Mouse (Mus musculus): ENCODE data around the gene C2cd4b.

C2cd4b gene

DNA sequence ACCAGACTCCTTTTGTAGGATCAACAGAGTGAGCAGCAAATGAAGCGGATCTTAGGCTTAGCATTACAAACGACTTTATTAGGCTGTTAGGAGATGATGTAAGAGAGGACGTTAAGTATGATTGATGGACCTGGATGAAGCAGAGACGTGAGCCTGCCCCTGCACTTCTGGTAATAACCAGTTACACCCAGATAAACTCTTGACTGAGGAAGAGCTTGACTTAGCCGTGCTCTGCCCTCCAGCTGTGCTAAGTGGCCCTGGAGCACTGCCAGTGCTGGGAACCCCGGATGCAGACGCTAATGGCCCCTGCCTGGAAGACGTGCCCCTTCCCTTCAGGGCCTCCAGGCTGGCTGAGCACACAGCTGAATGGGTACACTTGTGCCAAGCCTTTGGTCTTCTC is 19.3 kb downstream of the C2cd4b start:
- DNase-seq: no peak

DNA sequence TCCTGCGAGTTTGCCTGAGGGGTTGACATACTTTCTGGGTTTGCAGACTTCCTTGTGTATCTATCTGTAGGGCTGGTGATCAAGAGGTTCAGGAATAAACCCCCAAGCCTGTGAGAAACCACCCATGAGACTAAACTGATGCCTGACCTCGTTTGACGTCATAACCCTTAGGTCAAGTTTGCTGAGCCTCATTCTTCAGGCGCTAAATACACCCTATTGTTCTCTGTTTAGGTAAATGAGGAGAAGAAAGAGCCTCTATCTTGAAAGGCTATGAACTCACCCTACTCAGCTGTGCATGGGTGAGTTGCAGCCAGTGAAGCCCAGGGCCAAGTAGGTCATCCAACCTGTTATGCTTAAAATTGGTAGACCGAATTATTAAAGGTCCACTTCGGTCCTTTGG is 23.5 kb downstream of the C2cd4b start:
- no peak for DNase-seq

DNA sequence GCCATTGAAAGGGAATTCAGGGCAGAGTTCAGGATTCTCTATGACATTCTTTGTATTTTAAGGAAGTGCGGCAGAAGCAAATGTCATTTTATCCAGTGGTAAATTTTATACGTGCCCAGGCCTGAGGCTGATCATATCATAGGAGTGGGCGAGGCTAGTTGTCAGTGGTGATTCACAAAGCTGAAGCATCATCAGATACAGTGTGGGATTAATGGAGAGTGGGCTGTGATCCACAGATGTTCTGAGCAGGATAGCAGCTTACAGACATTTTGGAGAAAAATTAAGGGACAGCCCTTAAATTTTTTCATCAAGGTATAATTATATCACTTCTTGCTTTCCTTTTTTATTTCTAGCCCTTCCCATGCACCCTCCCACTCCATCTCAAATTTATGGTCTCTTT is 24.2 kb downstream of the C2cd4b start:
- DNase-seq: no peak

DNA sequence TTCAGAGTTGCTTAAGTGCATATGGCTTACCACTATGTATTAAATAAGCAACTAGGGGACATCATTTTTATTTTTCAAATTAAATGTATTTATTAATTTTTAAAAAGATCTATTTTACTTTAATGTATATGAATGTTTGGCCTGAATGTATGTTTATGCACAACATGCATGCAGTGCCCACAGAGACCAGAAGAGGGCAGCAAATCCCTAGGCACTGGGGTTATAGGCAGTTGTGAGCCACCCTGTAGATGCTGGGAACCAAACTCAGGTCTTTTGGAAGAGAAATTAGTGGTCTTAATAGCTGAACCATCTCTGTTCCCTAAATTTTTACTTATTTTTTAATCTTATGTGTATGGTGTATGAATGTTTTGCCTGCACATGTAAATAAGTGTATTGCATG is 24.7 kb downstream of the C2cd4b start:
- no peak for DNase-seq

DNA sequence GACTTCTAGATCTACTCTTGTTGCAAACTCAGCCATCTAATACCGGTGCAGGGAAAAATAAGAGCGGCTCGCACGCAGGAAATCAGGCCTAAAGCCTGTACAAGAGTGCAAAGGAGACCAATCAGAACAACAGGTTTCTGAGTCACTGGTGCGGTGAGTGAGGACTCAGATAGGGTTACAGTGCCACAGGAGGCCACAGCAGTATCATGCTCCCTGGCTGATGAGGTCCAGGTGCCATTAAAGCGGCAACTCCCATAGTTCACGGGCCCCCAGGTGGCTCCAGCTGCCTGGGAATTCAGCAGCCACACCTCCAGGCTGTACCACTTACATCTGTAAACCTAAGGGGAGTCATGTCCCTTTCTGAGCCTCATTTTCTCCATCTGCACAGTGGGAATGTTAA is 27.1 kb downstream of the C2cd4b start:
- no peak for DNase-seq

DNA sequence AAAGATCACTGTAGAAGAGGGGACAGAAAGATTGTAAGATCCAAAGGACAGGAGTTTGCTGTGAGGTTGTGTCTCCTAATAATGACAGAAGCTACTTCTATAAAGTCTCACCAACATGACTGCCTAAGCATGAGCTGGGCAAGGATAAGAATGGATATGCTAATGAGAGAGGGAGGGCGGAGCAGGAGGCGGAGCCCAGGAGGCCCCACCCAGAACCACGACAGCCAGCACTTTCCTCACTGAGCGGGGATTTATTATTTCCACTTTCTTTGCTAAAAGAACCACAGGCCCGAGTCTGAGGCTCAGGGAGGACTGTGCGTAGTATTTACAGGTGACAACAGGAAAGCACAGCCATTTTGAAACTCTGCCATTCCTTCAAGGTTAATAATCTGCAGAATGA is 28.4 kb downstream of the C2cd4b start:
- DNase-seq: no peak

DNA sequence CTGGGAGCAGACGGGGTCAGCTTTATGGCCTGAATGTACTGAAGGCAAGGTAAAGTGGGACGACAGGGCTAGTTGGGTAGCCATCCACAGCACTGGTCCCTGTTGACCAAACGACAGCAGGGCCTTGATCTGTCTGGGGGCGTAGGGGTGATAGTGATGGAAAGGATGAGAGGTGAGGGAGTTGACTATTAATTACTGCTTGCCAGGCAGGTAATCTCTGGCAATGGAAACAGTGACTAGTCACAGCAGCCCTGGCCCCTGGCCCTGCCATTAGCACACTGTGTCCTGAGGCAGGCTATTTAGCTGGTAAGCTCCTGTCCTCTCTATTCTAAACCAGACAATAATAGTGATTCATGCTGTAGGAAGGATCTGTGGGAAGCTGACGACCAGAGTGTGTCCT is 33.2 kb downstream of the C2cd4b start:
- DNase-seq: no peak

DNA sequence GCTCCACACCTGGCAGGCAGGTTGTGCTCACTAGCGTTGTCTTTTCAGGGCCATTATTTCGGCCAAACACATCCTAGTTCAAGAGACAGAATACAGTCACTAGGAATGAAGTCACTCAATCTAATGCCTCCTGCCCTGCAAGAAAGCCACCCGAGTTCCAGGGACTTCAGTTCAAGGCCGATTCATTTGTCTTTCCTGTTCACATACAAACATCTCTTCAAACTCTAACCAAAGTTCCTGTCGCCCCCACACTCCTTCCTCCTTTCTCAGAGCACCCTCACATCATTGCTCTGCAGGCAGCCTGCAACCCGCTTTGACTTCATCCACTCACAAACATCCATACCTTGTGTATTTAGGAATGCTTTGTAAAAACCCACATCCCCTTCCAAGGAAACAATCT is 34.3 kb downstream of the C2cd4b start:
- DNase-seq: no peak

DNA sequence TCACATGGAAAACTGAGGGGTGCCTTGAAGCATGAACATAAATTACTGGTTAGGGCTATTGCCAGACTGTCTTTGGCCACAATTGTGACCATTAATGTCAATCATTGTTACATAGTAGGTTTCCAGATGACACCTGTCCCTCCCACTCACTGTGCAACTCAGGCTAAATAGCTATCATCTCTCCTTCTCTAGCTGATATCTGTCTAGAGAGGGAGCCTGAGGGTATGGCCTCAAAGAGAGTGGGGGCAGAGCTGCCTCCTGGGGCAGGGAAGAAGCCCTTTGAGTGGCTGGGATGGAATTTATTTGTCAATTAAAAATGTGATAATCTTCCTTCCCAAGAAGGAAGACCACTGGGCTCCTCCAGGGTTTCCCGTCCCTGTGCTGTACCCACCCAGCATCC is 35.0 kb downstream of the C2cd4b start:
- no peak for DNase-seq

DNA sequence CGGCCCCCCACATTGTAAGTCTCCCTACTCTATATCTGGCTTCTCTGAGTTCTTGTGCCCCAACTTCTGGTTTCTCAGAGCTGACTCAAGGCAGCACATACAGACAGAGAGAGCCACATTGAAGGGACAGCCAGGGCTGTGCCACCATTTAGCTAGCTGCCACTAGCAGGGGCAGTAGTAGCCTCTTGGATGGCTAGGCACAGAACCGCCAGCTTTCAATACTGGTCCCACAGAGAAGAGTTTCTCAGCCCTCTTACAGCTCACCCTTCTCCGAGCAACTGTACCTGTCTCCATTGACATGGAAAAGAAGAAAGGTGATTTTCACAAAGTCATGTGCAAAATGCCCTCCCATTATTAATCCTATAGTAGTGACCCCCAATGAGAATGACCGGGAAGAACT is 35.4 kb downstream of the C2cd4b start:
- DNase-seq: no peak

DNA sequence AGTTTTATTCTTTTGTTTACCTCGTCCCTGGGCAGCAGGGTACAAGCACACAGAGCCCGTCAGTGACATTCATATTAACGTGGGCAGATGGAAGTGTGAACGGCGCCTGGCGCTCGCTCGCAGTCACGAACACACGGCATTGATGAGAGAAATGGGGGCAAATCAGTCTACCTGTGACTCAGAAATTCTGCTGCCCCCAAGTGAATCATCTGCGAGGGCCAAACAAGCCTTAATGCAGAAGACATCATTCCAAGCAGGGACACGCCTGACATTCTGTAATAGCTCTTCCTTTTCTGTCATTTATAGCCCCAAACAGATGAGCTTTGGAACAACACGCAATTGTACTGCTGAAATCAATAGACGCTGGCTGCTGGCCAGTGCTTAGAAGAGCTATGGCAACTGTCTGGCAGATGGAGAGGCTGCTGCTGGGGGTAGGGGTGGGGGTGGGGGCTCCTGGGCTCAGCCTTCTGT is 36.0 kb downstream of the C2cd4b start:
- DNase-seq: no peak

DNA sequence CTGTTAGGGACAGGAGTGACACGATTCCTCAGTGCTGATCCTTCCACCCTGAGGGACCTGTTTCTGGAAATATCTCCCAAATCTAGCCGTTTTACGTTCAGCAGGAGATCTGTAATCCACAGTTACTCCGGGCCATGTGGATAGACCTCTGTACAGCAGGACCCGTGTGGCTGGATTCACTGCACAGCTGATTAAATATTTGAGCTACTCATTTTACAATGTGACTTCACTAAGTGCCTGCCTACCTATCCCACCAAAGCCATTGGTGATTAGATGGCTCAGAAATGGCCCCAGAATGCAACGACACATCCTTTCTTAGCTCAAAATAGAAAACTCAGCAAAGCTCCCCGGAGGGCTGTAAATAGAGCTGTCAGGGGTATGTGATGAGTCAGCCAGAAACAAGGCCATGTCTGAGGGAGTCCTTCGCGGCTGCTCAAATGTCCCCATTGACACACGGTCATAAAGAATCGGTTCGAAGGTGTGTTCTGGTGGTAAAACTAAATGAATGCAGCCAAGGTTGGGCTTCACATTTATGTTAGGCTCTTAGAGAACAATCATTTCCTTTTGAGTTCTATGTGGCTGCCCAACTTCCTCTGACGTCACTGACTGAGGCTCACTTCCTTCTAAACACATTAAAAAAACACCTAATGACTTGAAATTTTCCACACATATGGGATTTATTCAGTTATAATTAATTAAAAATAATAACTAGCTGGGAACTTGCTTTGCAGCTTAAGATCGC is 40.0 kb downstream of the C2cd4b start:
- no peak for DNase-seq

DNA sequence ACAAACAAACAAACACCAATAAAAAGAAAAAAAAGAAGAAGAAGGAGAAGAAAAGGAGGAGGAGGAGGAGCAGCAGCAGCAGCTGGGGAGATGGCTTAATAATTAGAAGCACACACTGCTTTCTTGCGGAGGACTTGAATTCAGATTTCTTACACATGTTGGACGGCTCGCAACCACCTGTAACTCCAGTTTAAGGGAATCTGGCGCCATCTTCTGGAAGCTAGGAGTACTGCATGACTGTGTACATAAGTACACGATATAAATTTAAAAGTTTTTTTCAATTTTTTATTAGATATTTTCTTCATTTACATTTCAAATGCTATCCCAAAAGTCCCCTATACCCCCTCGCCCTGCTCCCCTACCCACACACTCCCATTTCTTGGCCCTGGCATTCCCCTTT is 43.0 kb downstream of the C2cd4b start:
- DNase-seq: peak; percentile 74

DNA sequence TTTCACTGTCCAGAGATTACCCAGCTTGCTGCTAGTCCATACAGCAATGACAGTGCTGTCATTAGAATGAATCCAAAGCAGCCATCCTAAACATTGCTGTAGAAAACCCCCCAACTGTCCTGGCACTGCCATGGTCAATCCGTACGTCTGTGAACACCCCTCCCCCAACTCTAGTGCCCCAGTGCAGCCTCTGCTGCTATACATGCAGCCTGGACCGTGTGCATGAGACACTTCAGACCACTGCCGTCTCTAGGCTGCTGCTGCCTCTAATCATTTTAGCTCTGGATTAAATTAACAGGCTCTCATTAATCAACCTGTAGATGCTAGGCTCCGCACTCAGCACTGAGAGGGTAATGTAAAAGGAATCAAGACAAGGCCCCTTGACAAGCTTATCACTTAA is 47.8 kb downstream of the C2cd4b start:
- DNase-seq: no peak

DNA sequence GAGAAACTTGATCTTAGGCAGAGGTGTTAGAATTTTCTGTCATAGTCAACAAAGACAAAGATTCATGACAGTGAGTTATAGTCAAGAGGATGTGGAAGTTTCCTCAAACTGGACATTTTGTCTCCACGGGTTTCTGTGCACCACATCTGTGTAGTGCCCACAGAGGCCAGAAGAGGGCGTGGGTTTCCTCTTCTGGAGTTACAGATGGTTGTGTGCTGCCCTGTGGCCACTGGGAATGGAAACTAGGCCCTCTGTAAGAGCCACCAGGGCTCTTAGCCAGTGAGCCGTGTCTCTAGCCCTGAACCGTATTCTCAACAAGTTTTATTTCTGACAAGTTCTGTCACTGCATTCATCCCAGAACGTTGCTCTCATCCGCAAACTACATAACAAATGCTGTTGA is 51.3 kb downstream of the C2cd4b start:
- no peak for DNase-seq
